Mouse (Mus musculus) small intestine, adult 2 months (tissue): ENCODE measurements around the gene Klrb1c.

Source experiments
- CTCF ChIP-seq: fragments of 200-500 bp; IDR thresholded peaks from 2 replicates; pipeline ENCODE4 v1.5.1; 2012; ENCODE audit warnings: low read depth, mild to moderate bottlenecking, control low read depth, inconsistent platforms, low read length, moderate library complexity, mixed read lengths; ENCODE audit not compliant: insufficient replicate concordance, insufficient read length; ENCODE audit errors: extremely low read depth
- POLR2A ChIP-seq: fragments of 200-500 bp; IDR thresholded peaks from 2 replicates; pipeline ENCODE4 v1.6.1; 2012; ENCODE audit warnings: low read depth, mild to moderate bottlenecking, control low read depth, inconsistent platforms, low read length, moderate library complexity

- no peak for TF ChIP-seq CTCF
- no peak for TF ChIP-seq POLR2A
Measured at GRCm38 (mm10) chr6:128733908-128734679, 54.9 kb downstream of the Klrb1c start.
